26 mouse cellular contexts compared by ENCODE assay signal in the genomic region with DNA sequence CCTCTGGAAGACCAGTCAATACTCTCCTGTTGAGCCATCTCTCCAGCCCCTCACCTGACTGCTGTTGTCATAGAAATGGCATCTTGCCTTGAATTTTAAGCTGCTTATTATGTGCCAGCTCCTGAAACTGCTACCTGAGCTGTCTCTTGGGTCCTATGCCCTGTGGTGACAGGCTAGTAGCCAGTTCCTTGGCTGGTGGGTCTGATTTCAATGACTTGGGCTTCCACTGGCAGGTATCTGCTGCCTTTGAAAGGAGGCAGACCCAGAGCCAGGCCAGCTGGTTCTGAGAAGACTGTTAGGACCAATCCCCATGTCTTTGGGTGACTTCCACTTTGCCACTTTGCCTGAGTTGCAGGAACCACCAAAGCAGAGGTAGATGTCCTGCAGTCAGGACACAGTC. TPM values are rescaled to one million over a fixed set of nuclear protein-coding genes. Genes with fewer than 3 reads are reported as not detected.
DNase-seq lines count a peak whose midpoint lies in the region; ATAC-seq and TF ChIP-seq lines count a peak whose summit lies in the region.
"Had no signal": no experiment of that assay in that cellular context is flagged by ENCODE, and none has a peak within 500 bp of the region (broad histone marks: within the 10 kb centered on the region; RNA-seq: fewer than 3 reads in every experiment).

No protein-coding gene starts in this region.

- no peak for TF ChIP-seq EP300 in liver, postnatal 0 days (IDR thresholded peaks at IDR 0.05; ENCODE audit: low read depth)

- peaks cover 28% of the 10 kb centered on the region for H3K4me1 ChIP-seq in liver, embryonic 13.5 days (replicated peaks)
- H3K4me1 ChIP-seq in liver, postnatal 0 days (ENCODE audit: insufficient read depth) = peaks cover 5% of the 10 kb centered on the region; the same call in 1 of the 2 replicates
- H3K4me1 ChIP-seq: embryonic facial prominence, embryonic 12.5 days; forebrain, embryonic 13.5 days; forebrain, embryonic 15.5 days had no signal

- no peaks in the 10 kb centered on the region for H3K27me3 ChIP-seq in liver, embryonic 13.5 days
- H3K27me3 ChIP-seq in liver, postnatal 0 days (ENCODE audit: insufficient read depth, low read length) = no peaks in the 10 kb centered on the region
- H3K27me3 ChIP-seq: CH12.LX; embryonic facial prominence, embryonic 12.5 days; forebrain, embryonic 13.5 days; forebrain, embryonic 15.5 days; Patski had no signal

- no peak overlapping the region for H3K4me2 ChIP-seq in liver, embryonic 13.5 days
- no peak overlapping the region for H3K4me2 ChIP-seq in liver, postnatal 0 days (ENCODE audit: low read depth, low read length)
- H3K4me2 ChIP-seq: embryonic facial prominence, embryonic 12.5 days; forebrain, embryonic 13.5 days; forebrain, embryonic 15.5 days had no signal

- no peaks in the 10 kb centered on the region for H3K9me3 ChIP-seq in liver, embryonic 13.5 days (replicated peaks)
- no peaks in the 10 kb centered on the region for H3K9me3 ChIP-seq in liver, postnatal 0 days (ENCODE audit: low read length)
- H3K9me3 ChIP-seq: embryonic facial prominence, embryonic 10.5 days; embryonic facial prominence, embryonic 12.5 days; forebrain, embryonic 13.5 days; forebrain, embryonic 15.5 days; G1E had no signal

- TF ChIP-seq CTCF in liver, postnatal 0 days (IDR thresholded peaks at IDR 0.05; ENCODE audit: low read depth) = no peak

- H3K27ac ChIP-seq in liver, embryonic 13.5 days = peak overlapping the region; percentile 36; the same call in 1 of the 2 replicates
- no peak overlapping the region for H3K27ac ChIP-seq in liver, postnatal 0 days (ENCODE audit: low read depth)
- H3K27ac ChIP-seq: embryonic facial prominence, embryonic 10.5 days; embryonic facial prominence, embryonic 12.5 days; forebrain, embryonic 13.5 days; forebrain, embryonic 15.5 days had no signal

- H3K9ac ChIP-seq in liver, embryonic 13.5 days = no peak overlapping the region
- no peak overlapping the region for H3K9ac ChIP-seq in liver, postnatal 0 days (replicated peaks)
- H3K9ac ChIP-seq: embryonic facial prominence, embryonic 12.5 days; forebrain, embryonic 13.5 days; forebrain, embryonic 15.5 days had no signal

- H3K4me3 ChIP-seq in liver, embryonic 13.5 days (replicated peaks) = no peak overlapping the region
- no peak overlapping the region for H3K4me3 ChIP-seq in liver, postnatal 0 days (ENCODE audit: low read depth, low read length)
- H3K4me3 ChIP-seq: embryonic facial prominence, embryonic 10.5 days; embryonic facial prominence, embryonic 12.5 days; forebrain, embryonic 13.5 days; forebrain, embryonic 15.5 days had no signal

- ATAC-seq in liver, embryonic 13.5 days (ENCODE audit: low read depth) = no peak
- no peak for ATAC-seq in liver, postnatal 0 days
- ATAC-seq: activated CD4-positive, CD25-positive, alpha-beta regulatory T cell, adult 4 months; CD4-positive, CD25-positive, alpha-beta regulatory T cell, adult 4 months; forebrain, embryonic 13.5 days; forebrain, embryonic 15.5 days; Patski had no signal

- peak; percentile 40 for DNase-seq in gastrocnemius, adult 18-20 months (ENCODE audit: low spot score)
- DNase-seq in gastrocnemius, postnatal 4 days (ENCODE audit: low spot score in 2 of 2) = no peak
- no peak for DNase-seq in liver, embryonic 13.5 days
- DNase-seq in liver, postnatal 0 days = no peak
- peak; percentile 58 for DNase-seq in skeletal muscle tissue, adult 2 months (ENCODE audit: low read depth, low spot score)
- DNase-seq: adrenal gland, adult 8-10 months; adrenal gland, postnatal 14 days; adrenal gland, postnatal 36 days; B cell, adult 2 months; cerebellum, adult 11-12 months; cerebellum, adult 2 months; cerebellum, adult 9-10 months; cerebellum, postnatal 10 days; cerebellum, postnatal 25 days had no signal

- peaks cover 32% of the 10 kb centered on the region for H3K36me3 ChIP-seq in liver, embryonic 13.5 days
- peaks cover 27% of the 10 kb centered on the region for H3K36me3 ChIP-seq in liver, postnatal 0 days (replicated peaks; ENCODE audit: insufficient read depth, low read length)

RNA-seq across cellular contexts. Expression of gene Scamp2, which starts 13.7 kb away (rescaled TPM):
- 10 to 100 TPM; 41.8 to 43.1 TPM for total RNA-seq in gastrocnemius, adult 18-20 months (2021)
- 10 to 100 TPM; 68.2 to 75.6 TPM for total RNA-seq in gastrocnemius, postnatal 4 days (2021)
- 26.9 and 27.6 TPM in 2 replicates for polyA plus RNA-seq in liver, embryonic 13.5 days (2015; fragmentation: Nextera tagmentation; extraction: Ambion mirVana)
- 29.6 and 31.2 TPM in 2 replicates for polyA plus RNA-seq in liver, postnatal 0 days (2015; fragmentation: Nextera tagmentation; extraction: Ambion mirVana)

RNA-seq across cellular contexts. Expression of gene Ulk3, which starts 14.9 kb away (rescaled TPM):
- 1 to 10 TPM; 3.3 to 3.8 TPM for total RNA-seq in gastrocnemius, adult 18-20 months (2021)
- 10 to 100 TPM; 14.3 to 15.3 TPM for total RNA-seq in gastrocnemius, postnatal 4 days (2021)
- polyA plus RNA-seq in liver, embryonic 13.5 days (2015; fragmentation: Nextera tagmentation; extraction: Ambion mirVana) = 3.6 and 3.7 TPM in 2 replicates
- polyA plus RNA-seq in liver, postnatal 0 days (2015; fragmentation: Nextera tagmentation; extraction: Ambion mirVana) = 3.6 and 3.7 TPM in 2 replicates

RNA-seq across cellular contexts. Expression of gene Mpi, which starts 21.8 kb away (rescaled TPM):
- total RNA-seq in gastrocnemius, adult 18-20 months (2021) = 10 to 100 TPM; 75.0 to 76.2 TPM
- total RNA-seq in gastrocnemius, postnatal 4 days (2021) = 100 to 1,000 TPM; 112 to 115 TPM
- 12.3 and 13.2 TPM in 2 replicates for polyA plus RNA-seq in liver, embryonic 13.5 days (2015; fragmentation: Nextera tagmentation; extraction: Ambion mirVana)
- 7.3 and 8.2 TPM in 2 replicates for polyA plus RNA-seq in liver, postnatal 0 days (2015; fragmentation: Nextera tagmentation; extraction: Ambion mirVana)

RNA-seq across cellular contexts. Expression of gene Cplx3, which starts 31.7 kb away (rescaled TPM):
- total RNA-seq in gastrocnemius, adult 18-20 months (2021) = not detected
- total RNA-seq in gastrocnemius, postnatal 4 days (2021) = not detected
- polyA plus RNA-seq in liver, embryonic 13.5 days (2015; fragmentation: Nextera tagmentation; extraction: Ambion mirVana) = not detected in 2 replicates
- not detected in 2 replicates for polyA plus RNA-seq in liver, postnatal 0 days (2015; fragmentation: Nextera tagmentation; extraction: Ambion mirVana)
- total RNA-seq: adrenal gland, adult 18-20 months; adrenal gland, adult 8-10 months; adrenal gland, postnatal 14 days; adrenal gland, postnatal 36 days; CH12.LX had no signal
- polyA plus RNA-seq: activated CD4-positive, CD25-positive, alpha-beta regulatory T cell, adult 4 months; CD4-positive, CD25-positive, alpha-beta regulatory T cell, adult 4 months; embryonic facial prominence, embryonic 14.5 days; forebrain, embryonic 11.5 days; forebrain, embryonic 13.5 days; G1E had no signal

RNA-seq across cellular contexts. Expression of gene Fam219b, which starts 37.1 kb away (rescaled TPM):
- total RNA-seq in gastrocnemius, adult 18-20 months (2021) = 1 to 10 TPM; 5.6 to 6.3 TPM
- total RNA-seq in gastrocnemius, postnatal 4 days (2021) = 10 to 100 TPM; 12.3 to 14.0 TPM
- 7.6 and 8.2 TPM in 2 replicates for polyA plus RNA-seq in liver, embryonic 13.5 days (2015; fragmentation: Nextera tagmentation; extraction: Ambion mirVana)
- 4.6 and 5.1 TPM in 2 replicates for polyA plus RNA-seq in liver, postnatal 0 days (2015; fragmentation: Nextera tagmentation; extraction: Ambion mirVana)

Comparison
In these comparisons a context has a peak if more than half of its experiments do, and no peak if none do; other contexts are left out.
1. DNase-seq: peak in gastrocnemius, adult 18-20 months (single experiment) and skeletal muscle tissue, adult 2 months (single experiment); none in gastrocnemius, postnatal 4 days (0 of 2), liver, embryonic 13.5 days (single experiment) and liver, postnatal 0 days (single experiment).